Mouse (Mus musculus) hindbrain, embryonic 15.5 days (tissue): ENCODE data around the gene Aqr. TPM values are rescaled to one million over a fixed set of nuclear protein-coding genes. Genes with fewer than 3 reads are reported as not detected.
"Not testable (repeated sequence)": the region's sequence is repeated elsewhere in the genome, so short reads cannot be mapped to it uniquely, and the experiment has no call there.

Experiments
- ATAC-seq: fragments of 200-750 bp; cut with Nextera tagmentation; 2 replicates; pipeline ENCODE4 v1.8.0; 2017; ENCODE audit warnings: low read depth, moderate number of reproducible peaks, moderate TSS enrichment; ENCODE audit not compliant: low FRiP score
- H3K27ac ChIP-seq: fragments of 300-500 bp; sonication (generic); replicated peaks from 2 replicates; pipeline ENCODE4 v1.5.1; 2015; ENCODE audit warnings: mild to moderate bottlenecking, inconsistent platforms
- H3K27me3 ChIP-seq: fragments of 300-500 bp; sonication (generic); 2 replicates; pipeline ENCODE4 v1.6.1; 2015; ENCODE audit warnings: control low read depth, inconsistent platforms
- H3K36me3 ChIP-seq: fragments of 300-500 bp; sonication (generic); 2 replicates; pipeline ENCODE4 v1.6.1; 2015; ENCODE audit warnings: control low read depth, inconsistent platforms
- H3K4me1 ChIP-seq: fragments of 300-500 bp; sonication (generic); replicated peaks from 2 replicates; pipeline ENCODE4 v1.6.1; 2015; ENCODE audit warnings: control low read depth, inconsistent platforms
- H3K4me2 ChIP-seq: fragments of 300-500 bp; sonication (generic); 2 replicates; pipeline ENCODE4 v1.6.1; 2015; ENCODE audit warnings: moderate library complexity, mild to moderate bottlenecking, inconsistent platforms
- H3K4me3 ChIP-seq: fragments of 300-500 bp; sonication (generic); 2 replicates; pipeline ENCODE4 v1.5.1; 2015; ENCODE audit warnings: mild to moderate bottlenecking, inconsistent platforms
- H3K9ac ChIP-seq: fragments of 300-500 bp; sonication (generic); 2 replicates; pipeline ENCODE4 v1.6.1; 2015; ENCODE audit warnings: inconsistent platforms
- H3K9me3 ChIP-seq: fragments of 300-500 bp; sonication (generic); 2 replicates; pipeline ENCODE4 v1.6.1; 2016; ENCODE audit warnings: control low read depth, inconsistent platforms
- WGBS: fragments of 180-500 bp; shearing (Covaris S2); methylation state at CpG from one replicate; pipeline ENCODE4 v1.1.7; 2015; 5-methylcytosine and 5-hydroxymethylcytosine counted together
- polyA plus RNA-seq: library from polyadenylated mRNA; unstranded; fragments of >200 nt; fragmentation: Nextera tagmentation; extraction: Ambion mirVana; gene quantifications from 2 replicates; pipeline ENCODE4 v1.2.1, GENCODE M21; 2015

Gene Aqr
- 35.3 and 38.3 TPM in 2 replicates for polyA plus RNA-seq

DNA sequence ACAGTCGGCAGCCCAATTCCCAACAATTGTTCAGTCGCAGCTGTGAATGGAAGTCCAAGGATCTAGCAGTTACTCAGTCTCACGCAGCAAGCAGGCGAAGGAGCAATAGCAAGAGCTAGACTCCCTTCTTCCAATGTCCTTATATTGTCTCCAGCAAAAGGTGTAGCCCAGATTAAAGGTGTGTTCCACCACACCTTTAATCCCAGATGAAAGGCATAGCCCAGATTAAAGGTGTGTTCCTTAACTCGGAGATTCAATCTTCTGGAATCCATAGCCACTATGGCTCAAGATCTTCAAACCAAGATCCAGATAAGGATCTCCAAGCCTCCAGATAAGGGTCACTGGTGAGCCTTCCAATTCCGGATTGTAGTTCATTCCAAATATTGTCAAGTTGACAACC lies at the start of gene Aqr:
Aqr (minus strand) TSS at position 101 of the 400 bp plus-strand sequence.
- WGBS, result 95% methylated on average over 1 of the region's 6 CpGs
- not testable (repeated sequence) for H3K27me3 ChIP-seq, H3K27ac ChIP-seq, H3K9me3 ChIP-seq, H3K4me2 ChIP-seq, H3K36me3 ChIP-seq, H3K9ac ChIP-seq, H3K4me1 ChIP-seq, ATAC-seq, H3K4me3 ChIP-seq

DNA sequence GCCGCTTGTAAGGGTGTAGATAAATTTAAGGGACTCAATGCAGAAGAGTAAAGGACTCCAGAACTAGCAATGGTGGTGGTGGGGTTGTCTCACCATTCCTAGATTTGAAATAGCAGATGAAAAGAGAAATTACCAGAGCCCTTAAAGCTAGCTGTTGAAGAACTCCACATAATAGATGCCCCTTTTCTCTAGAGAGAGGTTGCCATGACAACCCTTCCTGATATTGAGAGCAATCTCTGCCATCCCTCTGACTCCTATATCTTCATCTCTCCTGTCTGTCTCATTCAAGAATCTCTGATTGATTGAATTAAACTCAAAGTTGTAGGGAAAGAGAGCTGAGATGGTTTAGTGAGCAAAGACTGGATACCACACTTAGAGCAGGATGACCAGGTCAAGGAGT lies 49.7 kb upstream of the Aqr start:
- Histone ChIP-seq H3K9ac (no peak overlapping the region), H3K27ac (no peak overlapping the region), H3K9me3 (no peaks in the 10 kb centered on the region), H3K4me3 (no peak overlapping the region), H3K27me3 (no peaks in the 10 kb centered on the region), H3K36me3 (no peaks in the 10 kb centered on the region), H3K4me2 (no peak overlapping the region), H3K4me1 (no peaks in the 10 kb centered on the region)
- WGBS, result 73% methylated on average over 1 of the region's 1 CpGs
- 0 out of 2 replicates have a peak, but pooled peaks have one; percentile 45 for ATAC-seq

DNA sequence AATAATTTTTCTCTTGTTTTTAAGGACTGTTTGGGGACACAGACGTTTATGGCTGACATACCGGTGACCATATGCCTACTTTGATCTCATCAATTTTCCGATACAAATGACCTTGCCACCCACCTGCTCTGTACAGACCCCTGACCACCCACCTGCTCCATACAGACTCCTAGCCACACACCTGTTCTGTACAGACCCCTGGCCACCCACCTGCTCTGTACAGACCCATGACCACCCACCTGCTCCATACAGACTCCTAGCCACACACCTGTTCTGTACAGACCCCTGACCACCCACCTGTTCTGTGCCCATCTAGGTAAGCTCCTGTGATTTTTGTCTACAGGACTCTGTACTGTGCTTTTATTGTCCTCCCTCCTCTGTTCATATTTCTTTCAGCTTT lies 48.8 kb upstream of the Aqr start:
- 83% methylated on average over 3 of the region's 3 CpGs for WGBS

DNA sequence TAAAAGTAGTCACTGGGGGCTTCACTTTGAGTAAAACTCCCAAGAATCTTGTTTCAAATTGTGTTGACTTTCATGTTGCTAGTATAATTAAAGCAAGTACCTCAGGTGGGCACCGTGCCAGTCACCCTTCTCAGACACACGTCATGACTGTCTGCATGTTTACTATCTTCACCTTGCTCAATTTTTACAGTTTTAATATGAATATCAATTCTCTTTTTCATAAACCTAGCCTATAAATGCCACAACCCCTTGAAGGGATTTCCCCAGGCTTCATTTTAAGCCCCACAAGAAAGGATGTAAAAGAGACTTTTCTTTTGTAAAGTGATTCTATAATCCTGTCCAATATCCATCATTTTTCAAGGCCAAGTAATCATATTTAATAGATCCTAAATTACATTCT lies 44.4 kb upstream of the Aqr start:
- no peaks in the 10 kb centered on the region for H3K36me3 ChIP-seq
- H3K27ac ChIP-seq, result no peak overlapping the region
- H3K27me3 ChIP-seq, result no peaks in the 10 kb centered on the region
- WGBS, result 63% methylated on average over 2 of the region's 2 CpGs
- no peaks in the 10 kb centered on the region for H3K9me3 ChIP-seq
- no peak for ATAC-seq
- H3K4me1 ChIP-seq, result no peaks in the 10 kb centered on the region
- H3K9ac ChIP-seq, result no peak overlapping the region
- no peak overlapping the region for H3K4me3 ChIP-seq
- H3K4me2 ChIP-seq, result no peak overlapping the region

More for the DNA sequence above, 48.8 kb upstream of the Aqr start:
- Histone ChIP-seq H3K36me3 (no peaks in the 10 kb centered on the region), H3K27ac (no peak overlapping the region), H3K9me3 (no peaks in the 10 kb centered on the region), H3K9ac (no peak overlapping the region), H3K4me3 (no peak overlapping the region), H3K4me1 (no peaks in the 10 kb centered on the region), H3K4me2 (no peak overlapping the region), H3K27me3 (no peaks in the 10 kb centered on the region)
- no peak for ATAC-seq

DNA sequence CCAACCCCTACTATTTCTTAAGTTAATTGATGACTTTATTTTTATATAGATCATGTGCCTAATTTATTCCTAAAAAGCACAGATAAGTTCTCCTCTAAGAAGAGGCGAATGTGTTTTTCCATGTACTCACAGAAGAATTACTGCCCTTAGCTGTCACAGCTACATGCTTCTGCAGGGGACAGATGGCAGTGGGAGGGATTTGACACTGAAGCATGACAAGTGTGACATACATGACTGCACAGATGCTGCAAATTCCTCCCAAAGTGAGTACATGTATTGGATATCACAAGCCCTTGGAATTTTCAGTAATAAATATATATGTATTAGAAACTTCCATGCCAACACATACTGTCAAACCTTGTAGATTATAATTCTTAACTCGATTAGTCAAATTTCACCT lies 41.8 kb upstream of the Aqr start:
- Histone ChIP-seq H3K4me3 (no peak overlapping the region), H3K27me3 (no peaks in the 10 kb centered on the region), H3K27ac (no peak overlapping the region), H3K9me3 (no peaks in the 10 kb centered on the region), H3K36me3 (no peaks in the 10 kb centered on the region), H3K9ac (no peak overlapping the region), H3K4me1 (no peaks in the 10 kb centered on the region), H3K4me2 (no peak overlapping the region)
- no peak for ATAC-seq
- WGBS, result 90% methylated on average over 2 of the region's 2 CpGs

- no peaks in the 10 kb centered on the region for H3K36me3 ChIP-seq
- H3K9me3 ChIP-seq, result no peaks in the 10 kb centered on the region
- no peak for ATAC-seq
- no peak overlapping the region for H3K4me3 ChIP-seq
- WGBS, result 77% methylated on average over 6 of the region's 6 CpGs
- H3K4me1 ChIP-seq, result peaks cover 11% of the 10 kb centered on the region
- H3K4me2 ChIP-seq, result no peak overlapping the region
- no peak overlapping the region for H3K27ac ChIP-seq
- H3K27me3 ChIP-seq, result no peaks in the 10 kb centered on the region
- no peak overlapping the region for H3K9ac ChIP-seq
Measured at GRCm38 (mm10) chr2:114205036-114205435, 18.2 kb upstream of the Aqr start.

- no peaks in the 10 kb centered on the region for H3K9me3 ChIP-seq
- WGBS, result 38% methylated on average over 4 of the region's 4 CpGs
- peak overlapping the region; percentile 95 for H3K4me3 ChIP-seq
- H3K4me1 ChIP-seq, result peaks cover 24% of the 10 kb centered on the region
- peaks cover 8% of the 10 kb centered on the region for H3K36me3 ChIP-seq
- peak overlapping the region; percentile 91 for H3K9ac ChIP-seq
- H3K27me3 ChIP-seq, result no peaks in the 10 kb centered on the region
- peak overlapping the region; percentile 84 for H3K4me2 ChIP-seq
- H3K27ac ChIP-seq, result peak overlapping the region; percentile 81; the same call in 1 of the 2 replicates
- ATAC-seq, result 0 out of 2 replicates have a peak, but pooled peaks have one; percentile 42
Measured at GRCm38 (mm10) chr2:114201574-114201973, 14.8 kb upstream of the Aqr start.

GRCm38 (mm10) chr2:114200932-114201559 lies 14.2 kb upstream of the Aqr start, which contains the start of gene Zfp770:
Zfp770 (minus strand) TSS chr2:114201469.
- peak within 1 kb of the TSS; percentile 81 for H3K27ac ChIP-seq
- H3K9me3 ChIP-seq, result no peaks in the 10 kb centered on the region
- peak within 1 kb of the TSS; percentile 84 for H3K4me2 ChIP-seq
- H3K9ac ChIP-seq, result peak within 1 kb of the TSS; percentile 91
- peak; percentile 93 for ATAC-seq
- H3K4me3 ChIP-seq, result peak within 1 kb of the TSS; percentile 95
- no peaks in the 10 kb centered on the region for H3K27me3 ChIP-seq
- H3K36me3 ChIP-seq, result peaks cover 13% of the 10 kb centered on the region
- H3K4me1 ChIP-seq, result peaks cover 24% of the 10 kb centered on the region
- WGBS, result under 1% methylated on average over 34 of the region's 36 CpGs

DNA sequence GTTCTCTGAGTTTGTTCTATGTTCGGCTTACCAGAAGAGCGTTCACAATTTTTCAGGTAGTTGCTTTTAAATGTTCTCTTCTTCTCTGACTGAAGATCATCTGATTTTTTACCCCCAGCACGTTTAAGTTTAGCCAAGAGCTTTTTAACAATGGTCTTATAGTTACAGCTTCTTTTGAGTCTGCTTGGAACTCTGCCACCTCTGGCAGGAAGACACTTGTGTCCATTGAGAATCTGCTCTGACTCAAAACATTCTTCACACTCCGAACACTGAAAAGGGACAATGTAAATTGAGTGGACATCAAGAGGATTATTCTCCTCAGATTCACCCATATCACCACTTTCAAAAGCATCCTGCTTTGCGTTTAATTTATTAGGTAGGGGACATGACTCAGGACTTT lies 9.6 kb upstream of the Aqr start:
- Histone ChIP-seq H3K4me2 (no peak overlapping the region), H3K36me3 (peaks cover 25% of the 10 kb centered on the region), H3K4me3 (no peak overlapping the region), H3K27me3 (no peaks in the 10 kb centered on the region), H3K9me3 (no peaks in the 10 kb centered on the region), H3K4me1 (peaks cover 18% of the 10 kb centered on the region), H3K9ac (no peak overlapping the region), H3K27ac (no peak overlapping the region)
- WGBS, result 80% methylated on average over 5 of the region's 5 CpGs
- no peak for ATAC-seq

DNA sequence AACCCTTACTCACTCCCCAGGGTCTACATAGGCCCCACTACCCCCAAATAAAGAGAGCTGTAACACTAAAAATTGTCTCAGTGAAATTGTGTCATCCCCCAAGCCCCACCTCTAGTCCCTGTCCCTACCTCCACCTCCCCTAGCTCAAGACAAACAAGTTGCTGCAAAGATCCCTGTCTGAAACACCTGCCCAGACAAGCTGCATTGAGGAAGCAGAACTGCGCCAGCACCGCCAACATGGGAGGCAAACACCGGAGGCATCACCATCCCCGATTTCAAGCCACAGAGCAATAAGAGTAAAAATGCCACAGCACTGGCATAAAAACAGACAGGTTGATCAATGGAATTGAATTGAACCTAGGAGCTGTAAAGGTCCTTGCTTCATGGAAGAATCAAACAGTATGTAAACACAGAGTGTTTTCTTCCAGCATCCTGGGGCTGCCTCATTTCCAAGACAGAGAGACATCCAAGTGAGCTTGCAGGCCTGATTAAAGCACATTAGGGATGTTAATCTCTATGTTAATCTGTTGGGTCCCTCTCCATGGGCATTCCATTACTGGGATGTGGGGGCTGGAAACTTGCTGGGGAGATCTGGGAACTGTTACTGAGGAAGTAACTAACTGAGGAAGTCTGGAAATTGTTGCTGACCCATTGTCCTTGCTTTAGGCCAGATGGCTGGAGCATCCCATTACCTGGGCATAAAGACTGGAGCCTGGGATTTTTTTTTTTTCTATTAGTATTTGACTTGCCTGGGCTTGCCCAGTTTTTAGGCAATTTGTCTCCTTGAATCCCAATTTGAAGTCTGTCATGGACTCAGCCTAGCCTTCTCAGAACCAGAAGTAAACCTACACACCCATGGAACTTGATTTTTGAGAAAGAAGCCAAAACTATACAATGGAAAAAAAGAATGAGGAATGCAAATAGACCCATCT lies 8.8 kb downstream of the Aqr start:
- no peak overlapping the region for H3K27ac ChIP-seq
- 55% methylated on average over 4 of the region's 4 CpGs for WGBS
- H3K4me1 ChIP-seq, result peaks cover 15% of the 10 kb centered on the region
- H3K36me3 ChIP-seq, result no peaks in the 10 kb centered on the region
- H3K4me3 ChIP-seq, result no peak overlapping the region
- no peaks in the 10 kb centered on the region for H3K9me3 ChIP-seq
- no peak for ATAC-seq
- H3K4me2 ChIP-seq, result no peak overlapping the region
- no peaks in the 10 kb centered on the region for H3K27me3 ChIP-seq
- H3K9ac ChIP-seq, result no peak overlapping the region

DNA sequence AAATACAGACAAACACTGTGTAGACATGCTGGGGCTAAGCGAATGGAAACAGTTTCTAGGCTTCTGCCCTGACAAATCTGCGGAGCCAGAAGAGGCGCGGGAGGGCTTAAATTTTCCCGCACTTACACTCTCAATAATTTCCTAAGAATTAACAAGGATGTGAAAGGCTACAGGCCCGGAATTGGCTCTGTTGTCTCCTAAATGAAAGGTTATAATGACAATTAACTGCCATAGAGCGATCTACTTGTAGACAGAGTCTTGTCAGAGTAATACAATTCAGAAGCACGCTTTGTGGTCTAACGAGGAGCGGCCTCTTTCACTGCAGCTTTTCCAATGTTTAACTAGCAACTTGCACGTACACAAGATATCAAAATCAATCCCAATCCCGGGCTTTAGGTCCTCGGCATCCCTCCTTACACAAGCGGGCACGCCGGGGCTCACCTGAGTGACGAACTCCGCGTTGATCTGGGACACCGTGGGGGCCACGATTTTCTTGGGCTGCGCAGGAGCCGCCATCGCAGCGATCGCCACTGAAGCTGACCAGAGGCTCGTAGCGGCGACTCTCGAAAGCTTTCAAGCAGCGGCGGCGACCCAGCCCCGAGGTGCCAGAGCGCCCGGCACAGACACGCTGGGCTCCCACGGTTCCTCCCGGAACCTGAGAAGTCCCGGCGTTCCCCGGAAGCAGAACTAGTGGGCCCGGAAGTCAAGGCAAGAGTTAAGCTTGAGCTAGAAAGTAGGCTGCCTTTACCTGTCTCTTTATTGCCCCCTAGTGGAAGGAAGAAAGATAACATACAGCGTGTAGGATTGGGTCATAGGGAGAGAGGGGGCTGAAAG lies 12.0 kb downstream of the Aqr start:
- H3K9me3 ChIP-seq, result no peaks in the 10 kb centered on the region
- no peaks in the 10 kb centered on the region for H3K27me3 ChIP-seq
- H3K4me2 ChIP-seq, result peak overlapping the region; percentile 93
- peaks cover 17% of the 10 kb centered on the region for H3K4me1 ChIP-seq
- peak overlapping the region; percentile 78 for H3K4me3 ChIP-seq
- peaks cover 9% of the 10 kb centered on the region; the same call in 1 of the 2 replicates for H3K36me3 ChIP-seq
- under 1% methylated on average over 44 of the region's 44 CpGs for WGBS
- H3K27ac ChIP-seq, result 0 out of 2 replicates have a peak overlapping the region, but pooled peaks have one; percentile 29
- H3K9ac ChIP-seq, result peak overlapping the region; percentile 85
- peak; percentile 96 for ATAC-seq
